Mouse (Mus musculus): Measurements from ENCODE around the gene Gm21921. TPM values are rescaled to one million over a fixed set of nuclear protein-coding genes. Genes with fewer than 3 reads are reported as not detected.
"Not testable (repeated sequence)": the region's sequence is repeated elsewhere in the genome, so short reads cannot be mapped to it uniquely, and the experiment has no call there.

The Gm21921 gene
- polyA plus RNA-seq (2012; rRNA removed): not detected in 2 replicates

DNA sequence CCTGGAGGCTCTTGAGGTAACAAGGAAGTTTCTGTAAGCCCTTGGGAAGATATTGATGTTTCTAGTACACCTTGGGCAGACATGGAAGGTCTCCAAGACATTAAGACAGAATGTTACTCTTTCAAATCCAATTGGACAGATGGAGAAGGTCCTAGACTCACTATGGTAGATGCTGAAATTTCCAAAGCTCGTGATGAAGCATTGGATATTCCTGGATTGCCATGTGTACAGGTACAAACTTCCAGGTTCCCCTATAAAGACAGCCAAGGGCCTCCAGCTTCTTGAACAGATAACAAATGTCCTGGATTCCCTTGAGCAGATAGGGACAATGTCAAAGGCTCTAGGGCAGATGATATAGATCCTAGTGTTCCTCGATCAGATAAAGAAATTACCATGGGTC lies at the start of gene Gm21921:
Gm21921 (minus strand) TSS at position 101 of the 400 bp plus-strand sequence.
- not testable (repeated sequence) for H3K27me3 ChIP-seq (ENCODE audit: control insufficient read depth, insufficient read depth, low read length); H3K4me3 ChIP-seq (ENCODE audit: low read depth, low read length); H3K36me3 ChIP-seq (ENCODE audit: control insufficient read depth, insufficient read depth, low read length); H3K4me1 ChIP-seq (ENCODE audit: control insufficient read depth, insufficient read depth, insufficient read length, low read length); H3K27ac ChIP-seq (ENCODE audit: insufficient read depth, low read depth, low read length)
- WGBS: no CpG with 5 or more reads among the region's 2 CpGs
